Mouse (Mus musculus) 3T3-L1 (cell line): ENCODE results near the gene Pcnx2.

Experiments used
- DNase-seq: peaks from one replicate; pipeline ENCODE4 v3.0.0-alpha.2; 2015; ENCODE audit warnings: low read depth, low spot score

Pcnx2 gene

DNA sequence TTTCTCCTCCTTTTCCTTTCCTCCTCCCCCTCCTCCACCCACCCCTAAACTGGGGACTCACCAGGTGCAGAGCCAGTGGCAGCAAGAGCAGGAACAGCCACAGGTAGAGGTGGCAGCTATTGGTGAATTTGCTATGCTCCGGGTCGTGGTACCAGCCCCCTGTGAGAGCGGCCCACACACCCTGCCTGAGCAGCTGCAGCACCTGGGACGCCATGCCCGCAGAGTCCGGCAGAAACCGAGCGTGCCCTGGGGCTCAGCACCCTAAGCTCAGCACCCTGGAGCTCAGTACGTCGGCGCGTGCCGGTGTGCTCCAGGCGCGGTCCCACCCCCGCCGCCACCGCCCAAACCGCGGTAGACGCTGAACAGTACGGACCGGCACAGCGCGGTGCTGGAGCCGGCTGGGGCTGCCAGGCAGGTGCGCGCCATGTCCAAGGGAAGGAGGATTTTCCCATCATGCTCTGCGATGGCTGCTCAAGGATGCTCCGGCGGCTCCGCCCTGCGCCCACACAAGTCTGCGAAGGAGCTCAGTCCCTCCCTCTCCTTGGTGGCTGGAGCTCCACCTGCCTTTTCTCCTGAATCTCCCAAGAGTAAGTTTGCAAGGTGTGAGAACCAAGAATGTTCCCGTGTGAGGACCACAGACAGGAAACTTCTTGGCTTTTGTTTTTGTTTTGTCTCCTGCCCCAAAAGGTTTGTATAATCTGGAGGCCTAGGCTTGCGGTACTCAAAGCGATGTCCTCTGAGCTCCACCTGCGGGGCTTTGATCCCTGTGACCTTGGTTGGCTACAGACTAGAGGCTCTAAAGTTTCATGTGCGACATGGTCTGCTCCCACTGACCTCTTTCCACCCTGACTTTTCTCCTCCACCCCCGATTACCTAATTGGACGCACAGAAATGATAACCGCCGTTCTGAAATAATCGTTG is at the start of gene Pcnx2:
TSS of gene Pcnx2 (minus strand) at position 450 of the 921 bp plus-strand sequence.
- no peak for DNase-seq

DNA sequence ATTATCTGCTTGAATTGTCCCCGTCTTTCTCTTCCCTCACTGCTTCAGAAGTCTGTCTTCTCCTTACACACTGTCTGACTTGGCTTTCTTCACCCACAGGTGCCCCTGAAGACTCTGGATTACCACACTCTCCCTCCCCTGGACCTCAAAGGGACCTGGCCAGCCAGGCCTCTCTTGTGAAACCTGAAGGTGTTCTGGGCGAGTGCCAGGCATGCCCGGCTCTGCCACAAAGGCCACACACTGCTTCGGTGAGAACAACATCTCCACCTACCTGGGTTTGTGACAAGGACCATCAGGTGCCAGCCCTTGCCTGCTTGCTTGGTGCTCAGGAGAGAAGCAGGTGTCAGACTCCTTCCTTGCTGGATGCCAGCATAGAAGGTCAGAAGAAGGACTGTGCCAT is 46.4 kb upstream of the Pcnx2 start:
- no peak for DNase-seq

DNA sequence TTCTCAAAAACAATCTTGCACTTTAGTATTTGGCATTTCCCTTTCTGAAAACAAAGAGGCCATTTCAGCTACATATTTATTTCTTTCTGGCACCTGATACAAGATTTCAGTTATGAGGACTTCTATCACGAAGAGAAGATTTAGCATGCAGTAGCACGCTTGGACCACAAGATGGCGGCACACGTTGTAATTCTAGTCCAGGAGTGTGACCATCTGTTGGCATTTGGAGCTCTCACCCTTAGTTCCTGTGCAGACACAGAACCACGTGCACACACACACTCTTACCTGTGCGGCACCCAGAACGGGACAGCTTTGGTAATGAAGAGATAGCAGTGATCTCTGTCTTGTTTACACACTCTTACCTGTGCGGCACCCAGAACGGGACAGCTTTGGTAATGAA is 37.5 kb upstream of the Pcnx2 start:
- peak; percentile 71 for DNase-seq

DNA sequence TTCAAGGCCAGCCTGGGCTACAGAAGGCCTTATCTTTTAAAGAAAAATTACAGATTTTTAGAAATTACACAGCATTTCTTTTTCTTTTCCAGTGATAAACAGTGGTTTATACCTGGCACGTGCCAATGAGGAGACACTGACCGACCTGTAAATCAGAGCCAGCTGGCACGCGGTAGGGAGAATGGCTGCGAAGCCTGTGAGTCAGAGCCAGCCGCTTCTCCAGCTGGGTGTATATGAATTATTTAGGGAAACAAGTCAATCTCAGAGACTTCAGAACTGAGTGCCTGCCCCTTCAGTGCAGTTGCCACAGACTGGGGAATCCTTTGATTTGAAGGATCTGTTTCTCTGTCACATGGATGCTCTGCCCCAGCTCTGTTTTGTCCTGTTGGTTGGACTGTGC is 33.7 kb upstream of the Pcnx2 start:
- DNase-seq = no peak

DNA sequence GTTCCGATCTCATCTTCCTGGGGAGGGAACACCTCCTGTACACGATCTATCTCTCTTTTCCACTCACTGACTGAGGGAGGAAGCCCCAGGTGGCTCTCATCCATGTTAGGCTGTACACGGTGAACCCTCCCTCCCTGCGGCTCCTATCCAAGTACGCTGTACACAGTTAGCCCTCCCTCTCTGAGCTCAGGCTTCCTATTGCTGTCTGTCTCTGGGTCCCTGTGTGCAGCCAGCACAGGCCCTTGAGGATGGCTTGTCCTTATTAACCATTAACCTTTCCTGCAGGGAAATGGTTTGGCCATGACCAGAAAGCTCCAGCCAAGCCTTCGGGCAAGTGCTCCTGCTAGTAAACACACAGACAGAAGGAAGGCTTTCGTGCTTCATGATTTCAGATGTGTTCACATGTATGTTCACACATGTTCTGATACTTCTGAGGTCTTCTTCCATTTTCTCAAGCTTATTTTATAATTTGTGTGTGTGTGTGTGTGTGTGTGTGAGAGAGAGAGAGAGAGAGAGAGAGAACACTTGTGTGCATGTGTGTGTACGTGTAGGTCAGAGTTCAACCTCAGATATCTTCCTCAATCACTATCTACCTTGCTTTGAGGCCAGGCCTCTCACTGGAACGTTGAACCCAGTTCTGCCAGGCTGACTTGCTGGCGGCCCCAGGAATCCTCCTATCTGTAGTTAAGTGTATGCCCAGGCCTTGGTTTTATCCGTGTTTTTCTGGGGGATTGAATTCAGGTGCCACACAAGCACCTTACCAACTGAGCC is 32.3 kb upstream of the Pcnx2 start:
- DNase-seq = no peak

DNA sequence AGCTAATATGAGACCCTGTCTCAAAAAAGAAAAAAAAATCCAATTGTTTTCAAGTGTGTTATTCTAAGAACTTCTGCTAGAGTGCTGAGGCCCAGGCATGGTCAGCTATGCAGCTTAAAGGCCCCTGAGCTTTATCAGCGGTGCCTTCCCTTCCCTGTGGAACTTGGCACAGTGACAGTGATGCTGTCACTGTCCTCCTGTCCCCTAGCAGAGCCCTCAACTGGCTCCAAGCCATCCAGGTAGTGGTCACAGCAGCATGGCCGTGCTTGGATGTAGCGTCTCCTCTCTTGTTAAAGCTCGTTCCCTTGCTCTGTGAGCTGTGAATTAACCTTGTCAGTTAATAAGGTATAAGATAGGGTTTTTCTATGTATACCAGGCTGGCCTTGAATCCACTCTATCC is 28.5 kb upstream of the Pcnx2 start:
- no peak for DNase-seq

DNA sequence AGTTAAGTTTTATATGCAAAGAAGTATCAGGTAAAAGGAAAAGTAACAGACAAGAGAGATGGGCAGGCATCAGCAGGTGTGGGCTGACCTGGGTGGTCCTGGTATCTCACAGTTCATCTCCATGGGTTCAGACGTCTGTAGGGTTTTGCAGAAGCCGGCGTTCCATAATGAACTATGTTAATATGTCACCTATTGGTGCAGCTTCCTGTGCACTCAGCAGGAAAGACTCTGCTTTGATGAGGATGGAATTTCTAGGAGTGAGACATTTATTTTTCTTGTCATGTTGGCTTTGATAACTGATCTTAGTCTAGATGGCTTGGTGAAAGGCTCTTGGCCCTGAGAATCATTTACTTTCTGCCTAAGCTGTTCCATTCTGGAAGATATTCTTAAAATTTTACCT is 24.2 kb upstream of the Pcnx2 start:
- no peak for DNase-seq

DNA sequence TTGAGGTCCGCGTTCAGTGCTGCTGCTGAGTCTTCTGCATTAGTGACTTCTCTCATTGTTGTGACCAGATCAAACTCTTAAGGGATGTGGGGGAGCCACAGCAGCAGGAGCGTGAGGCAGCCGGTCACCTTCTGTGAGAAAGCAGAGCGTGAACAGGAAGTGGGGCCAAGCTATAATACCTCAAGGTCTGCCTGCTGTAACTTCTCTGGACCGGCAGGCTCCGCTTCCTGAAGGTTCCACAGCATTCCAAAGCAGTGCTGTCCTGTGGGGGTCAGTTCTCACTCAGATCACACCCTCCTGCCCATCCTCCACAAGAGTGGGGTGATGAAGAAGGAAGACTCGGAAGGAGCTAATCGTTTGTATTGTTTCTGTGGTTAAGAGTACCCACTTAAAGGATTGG is 22.6 kb upstream of the Pcnx2 start:
- DNase-seq = no peak

DNA sequence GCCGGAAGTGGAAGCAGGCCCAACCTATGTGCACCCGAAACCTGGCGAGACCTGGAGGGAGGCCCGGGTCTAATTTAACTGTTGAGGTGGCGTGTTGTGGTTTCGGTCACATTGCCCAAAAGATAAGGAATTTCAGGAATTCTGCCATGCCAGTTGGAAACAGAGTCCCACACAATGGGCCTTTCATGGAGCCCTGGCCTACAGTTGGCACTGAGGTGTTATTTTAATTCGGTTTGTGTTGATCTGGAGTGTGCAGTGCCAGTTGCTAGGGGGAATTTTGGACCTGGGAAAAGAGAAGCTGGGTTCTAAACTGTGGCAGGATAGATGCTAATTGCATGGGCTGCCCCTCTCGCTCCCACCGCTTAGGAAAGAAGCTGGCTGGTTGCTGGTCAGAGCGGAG is 22.2 kb upstream of the Pcnx2 start:
- peak; percentile 23 for DNase-seq

DNA sequence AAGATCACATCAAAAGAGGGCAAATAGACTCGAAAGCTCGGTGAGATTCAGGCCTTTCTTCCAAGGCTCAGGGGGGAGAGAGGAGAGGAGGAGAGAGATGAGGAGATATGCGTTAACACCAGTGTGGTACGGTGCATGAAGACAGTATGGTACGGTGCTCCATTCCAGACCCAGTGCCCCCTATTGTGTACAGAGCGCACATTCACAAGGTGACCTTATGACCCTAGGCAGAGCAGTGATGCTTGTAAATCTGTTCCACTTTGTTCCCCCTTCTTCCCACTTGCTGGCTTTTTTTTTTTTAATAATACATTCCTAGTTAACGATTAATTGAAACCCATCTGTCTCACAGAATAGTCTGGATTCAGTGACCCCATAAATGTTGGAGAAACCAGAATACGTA is 21.4 kb upstream of the Pcnx2 start:
- DNase-seq = no peak

DNA sequence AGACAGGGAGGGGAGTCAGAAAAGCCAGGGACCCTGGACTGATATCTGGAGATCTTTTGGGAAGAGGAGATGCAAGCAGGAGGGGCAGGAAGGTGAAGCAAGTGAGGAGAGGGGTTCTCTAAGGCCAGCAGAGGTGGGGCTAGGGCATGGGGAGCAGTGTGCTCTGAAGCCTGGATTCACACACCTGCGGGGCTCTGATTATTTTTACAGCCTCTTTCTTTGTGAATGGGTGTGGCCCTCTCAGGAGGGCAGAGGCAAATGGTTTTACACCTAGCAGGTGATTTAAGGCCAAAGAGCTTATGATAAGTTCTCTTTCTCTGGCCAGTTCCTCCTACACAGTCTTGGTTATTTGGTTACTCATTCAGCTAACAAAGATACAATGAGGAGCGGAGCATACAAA is 20.6 kb upstream of the Pcnx2 start:
- no peak for DNase-seq

DNA sequence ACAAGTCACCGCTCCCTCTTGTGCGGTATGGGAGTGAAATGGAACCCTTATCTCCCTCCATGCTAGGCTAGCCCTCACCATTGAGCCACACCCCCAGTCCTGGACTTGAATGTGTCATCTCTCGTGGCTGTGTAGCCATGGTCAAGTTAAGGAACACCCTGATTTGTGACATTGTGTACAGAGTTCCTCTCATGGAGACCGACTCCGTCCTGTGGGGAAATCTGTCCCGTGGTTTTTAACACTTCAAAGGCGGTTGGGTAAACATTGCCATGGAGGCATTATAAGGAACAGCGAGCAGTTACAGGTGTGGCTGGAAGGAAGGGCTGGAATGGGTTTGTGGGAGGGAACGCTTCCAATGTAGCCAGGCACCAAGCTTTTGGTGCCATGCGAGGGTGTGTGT is 18.9 kb upstream of the Pcnx2 start:
- DNase-seq = no peak

DNA sequence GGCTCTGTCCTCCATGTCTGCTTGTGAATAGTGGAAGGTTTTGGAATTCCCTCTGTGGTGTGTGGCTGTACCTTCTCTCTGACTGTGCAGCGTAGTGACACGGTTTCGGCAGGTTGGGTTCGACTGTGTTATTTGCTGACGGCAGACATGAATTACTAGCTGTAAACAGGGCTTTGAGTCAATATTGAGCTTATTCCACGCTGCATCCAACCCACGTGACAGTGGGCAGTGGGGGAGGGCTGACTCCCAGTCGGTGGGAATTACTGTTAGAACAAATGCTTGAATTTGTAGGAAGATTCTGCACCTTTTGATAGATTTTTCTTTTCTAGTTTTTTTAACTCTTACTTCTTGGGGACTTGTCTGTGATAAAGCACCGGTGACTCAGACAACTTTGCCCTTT is 16.3 kb upstream of the Pcnx2 start:
- no peak for DNase-seq

DNA sequence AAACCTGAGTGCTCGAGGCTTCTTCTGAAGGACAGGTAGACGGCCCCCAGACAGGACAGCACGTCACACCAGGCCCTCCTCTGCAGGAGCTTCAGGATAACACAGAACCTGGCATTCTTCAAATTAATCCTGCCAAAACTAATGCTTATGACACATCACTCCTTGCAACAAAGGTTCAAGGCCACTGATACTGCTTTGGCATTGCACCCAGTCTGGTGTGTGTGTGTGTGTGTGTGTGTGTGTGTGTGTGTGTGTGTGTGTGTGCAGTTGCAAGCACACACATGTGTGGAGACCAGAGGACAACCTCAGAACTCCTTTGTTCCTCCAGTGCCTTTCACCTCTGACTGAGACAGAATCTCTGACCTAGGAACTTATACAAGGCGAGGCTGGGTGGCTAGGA is 15.1 kb upstream of the Pcnx2 start:
- no peak for DNase-seq

DNA sequence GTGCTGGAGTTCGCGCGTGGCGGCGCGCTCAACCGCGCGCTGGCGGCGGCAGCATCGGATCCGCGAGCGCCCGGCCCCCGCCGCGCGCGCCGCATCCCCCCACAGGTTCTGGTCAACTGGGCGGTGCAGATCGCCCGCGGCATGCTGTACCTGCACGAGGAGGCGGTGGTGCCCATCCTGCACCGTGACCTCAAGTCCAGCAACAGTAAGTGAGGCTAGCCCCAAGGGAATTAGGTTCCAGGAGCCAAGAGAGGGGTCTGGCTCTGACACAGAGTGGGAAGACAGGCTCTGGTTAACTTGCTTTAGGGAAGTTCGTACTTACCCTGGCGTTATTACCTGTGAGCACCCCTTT is 13.1 kb upstream of the Pcnx2 start:
- no peak for DNase-seq

DNA sequence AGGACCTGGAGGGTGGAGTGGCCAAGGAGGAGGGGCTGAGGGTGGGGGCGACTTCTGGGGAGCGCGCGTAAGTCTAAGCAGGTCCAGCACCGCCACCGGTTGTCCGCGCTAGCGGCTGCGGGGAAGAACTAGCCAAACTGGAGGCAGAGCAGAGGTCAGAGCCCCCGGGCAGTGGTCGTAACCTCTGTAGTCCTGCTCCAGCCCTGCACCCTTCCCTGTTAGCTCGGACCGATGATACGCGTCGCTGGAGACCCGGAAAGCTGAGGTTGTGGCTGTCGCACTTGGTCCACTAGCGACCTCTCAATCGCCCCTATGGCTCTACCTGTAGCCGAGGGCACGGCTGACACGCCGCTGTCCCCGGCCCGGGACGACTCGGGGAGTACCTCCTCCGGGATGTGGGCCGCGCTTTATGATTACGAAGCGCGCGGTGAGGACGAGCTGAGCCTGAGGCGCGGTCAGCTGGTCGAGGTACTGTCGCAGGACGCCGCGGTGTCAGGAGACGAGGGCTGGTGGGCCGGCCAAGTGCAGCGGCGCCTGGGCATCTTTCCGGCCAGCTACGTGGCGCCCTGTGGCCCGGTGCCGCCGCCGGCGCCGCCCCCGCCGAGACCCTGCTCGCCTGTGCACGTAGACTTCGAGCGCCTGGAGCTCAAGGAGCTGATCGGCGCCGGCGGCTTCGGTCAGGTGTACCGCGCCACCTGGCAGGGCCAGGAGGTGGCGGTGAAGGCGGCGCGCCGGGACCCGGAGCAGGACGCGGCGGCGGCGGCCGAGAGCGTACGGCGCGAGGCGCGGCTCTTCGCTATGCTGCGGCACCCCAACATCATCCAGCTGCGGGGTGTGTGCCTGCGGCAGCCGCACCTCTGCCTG is 12.5 kb upstream of the Pcnx2 start, which contains the start of gene Map3k21:
TSS of gene Map3k21 (plus strand) at position 86 of the 864 bp plus-strand sequence.
- no peak for DNase-seq

DNA sequence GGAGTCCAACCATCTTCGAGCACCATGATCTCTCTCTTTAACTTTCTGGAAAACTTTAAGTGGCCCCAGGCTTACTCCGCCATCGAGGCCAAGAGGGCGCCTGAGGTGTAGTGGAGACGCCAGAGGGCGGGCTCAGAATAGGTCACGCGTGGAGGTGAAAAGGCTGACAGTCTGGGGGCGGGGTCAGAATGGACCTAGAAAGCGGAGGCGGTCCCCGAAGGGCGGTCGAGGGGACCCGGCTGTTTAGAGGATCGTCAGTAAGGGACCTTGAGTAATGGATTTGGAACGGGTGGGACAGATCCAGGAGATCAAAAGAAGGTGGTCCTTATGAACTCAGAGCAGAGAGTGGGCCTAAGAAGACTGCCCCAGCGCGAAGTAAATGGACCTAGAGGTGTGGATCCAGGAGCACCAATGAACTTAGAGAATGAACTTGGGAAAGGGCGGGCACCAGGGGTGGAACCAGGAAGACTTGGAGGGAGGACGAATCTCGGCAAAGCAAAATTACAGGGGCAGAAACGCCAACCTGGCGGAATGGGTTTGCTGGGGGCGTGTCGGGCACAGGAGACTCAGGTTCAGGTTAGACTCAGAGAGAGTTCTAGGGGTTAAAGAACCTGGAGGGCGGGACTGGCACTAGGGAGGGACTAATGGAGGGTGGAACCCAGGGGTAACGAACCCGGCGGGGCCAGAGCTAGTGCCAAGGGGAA is 11.7 kb upstream of the Pcnx2 start:
- DNase-seq = no peak

DNA sequence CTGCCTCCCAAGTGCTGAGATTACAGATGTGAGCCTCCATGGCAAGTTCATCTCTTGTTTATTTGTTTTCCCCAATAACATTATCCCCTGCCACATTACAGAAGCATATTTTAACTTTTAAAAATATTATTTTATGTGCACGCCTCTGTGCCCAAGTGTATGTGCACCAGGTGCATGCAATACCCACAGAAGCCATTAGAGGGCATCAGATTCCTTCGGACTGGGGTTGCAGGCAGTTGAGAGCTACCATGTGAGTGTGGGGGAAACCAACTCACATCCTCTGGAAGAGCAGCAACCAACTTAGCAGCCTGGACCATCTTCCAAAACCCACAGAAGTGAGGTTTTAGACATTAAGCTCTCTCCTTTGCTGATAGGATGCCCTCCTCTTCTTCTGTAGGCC is 9.2 kb upstream of the Pcnx2 start:
- no peak for DNase-seq

DNA sequence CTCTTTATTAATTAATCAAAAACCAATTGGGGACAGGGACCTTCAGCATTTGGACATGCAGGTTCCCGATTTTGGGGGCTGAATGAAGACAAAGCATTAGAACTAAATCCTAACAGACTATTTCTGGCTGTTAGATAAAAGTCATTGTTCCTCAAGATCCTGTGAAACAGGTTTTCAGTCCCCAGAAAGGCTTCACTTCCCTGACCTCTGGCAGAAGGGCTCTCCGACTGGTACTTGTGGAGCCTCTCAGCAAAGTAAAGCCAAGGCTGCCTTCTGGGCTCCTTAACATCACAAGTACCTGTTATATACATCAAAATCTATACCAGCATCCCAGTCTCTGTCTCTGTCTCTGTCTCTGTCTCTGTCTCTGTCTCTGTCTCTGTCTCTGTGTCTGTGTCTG is 7.2 kb upstream of the Pcnx2 start:
- DNase-seq = no peak

DNA sequence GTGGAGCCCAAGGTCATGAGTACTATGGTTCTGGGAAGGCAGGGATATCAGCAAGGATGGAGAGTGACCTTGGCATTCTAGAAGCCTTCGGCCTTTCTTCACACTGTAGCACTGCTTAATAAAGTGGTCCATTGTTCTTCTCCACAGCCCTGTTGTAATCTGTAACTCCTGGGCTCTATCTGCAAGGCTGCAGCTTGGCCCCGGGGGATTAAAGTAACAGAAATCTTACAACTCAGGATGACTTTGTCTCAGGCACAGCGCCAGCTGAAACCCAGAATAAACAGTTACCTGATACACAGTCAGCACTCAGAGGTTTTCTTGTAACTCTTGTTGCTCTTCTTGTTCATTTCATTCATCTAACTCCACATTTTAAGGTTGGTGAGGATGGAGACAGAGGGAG is 4.4 kb upstream of the Pcnx2 start:
- peak; percentile 44 for DNase-seq

DNA sequence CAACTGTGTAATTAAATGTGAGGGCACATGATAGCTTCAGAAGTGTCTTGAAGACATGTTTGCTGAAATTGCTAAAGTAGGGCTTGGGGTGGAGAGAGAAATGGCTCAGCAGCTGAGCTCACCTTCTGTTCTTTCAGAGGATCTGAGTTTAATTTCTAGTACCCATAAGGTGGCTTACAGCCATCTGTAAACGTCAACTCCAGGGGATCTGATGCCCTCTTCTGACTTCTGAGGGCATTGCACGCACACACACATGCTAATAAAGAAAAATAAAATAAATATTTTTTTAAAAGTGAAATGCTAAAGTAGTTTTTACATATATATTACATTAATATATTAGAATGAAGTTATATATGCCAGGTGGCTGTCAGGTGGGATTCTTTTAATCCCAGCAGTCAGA is 3.0 kb upstream of the Pcnx2 start:
- peak; percentile 40 for DNase-seq
